Mouse (Mus musculus): ENCODE data around the gene Dohh. TPM values are rescaled to one million over a fixed set of nuclear protein-coding genes. Genes with fewer than 3 reads are reported as not detected.

Gene Dohh
- total RNA-seq, 1 experiment from 2014 or later: 34.7 TPM

DNA sequence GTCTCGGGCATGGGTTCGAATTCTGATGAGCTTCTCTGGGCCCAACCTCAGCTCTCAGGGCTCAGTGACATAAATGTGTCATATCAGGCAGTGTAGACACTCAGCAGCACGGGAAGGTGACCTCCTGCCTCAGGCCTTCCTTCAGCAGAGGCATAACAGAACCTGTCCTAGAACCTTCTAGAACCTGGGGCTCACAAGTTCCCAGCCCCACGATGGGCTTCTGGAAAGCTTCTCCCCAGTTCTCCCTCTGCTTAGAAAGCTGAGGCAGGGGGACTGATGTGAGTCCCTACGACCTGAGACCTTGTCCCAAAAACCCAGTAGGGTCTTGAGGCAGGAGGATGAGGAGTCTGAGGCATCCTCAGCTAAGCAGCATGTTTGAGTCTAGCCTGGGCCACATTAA, 30.9 kb downstream of the Dohh start:
- no peak for ATAC-seq (replicated peaks; ENCODE audit: low read depth, poor library complexity, severe bottlenecking)

DNA sequence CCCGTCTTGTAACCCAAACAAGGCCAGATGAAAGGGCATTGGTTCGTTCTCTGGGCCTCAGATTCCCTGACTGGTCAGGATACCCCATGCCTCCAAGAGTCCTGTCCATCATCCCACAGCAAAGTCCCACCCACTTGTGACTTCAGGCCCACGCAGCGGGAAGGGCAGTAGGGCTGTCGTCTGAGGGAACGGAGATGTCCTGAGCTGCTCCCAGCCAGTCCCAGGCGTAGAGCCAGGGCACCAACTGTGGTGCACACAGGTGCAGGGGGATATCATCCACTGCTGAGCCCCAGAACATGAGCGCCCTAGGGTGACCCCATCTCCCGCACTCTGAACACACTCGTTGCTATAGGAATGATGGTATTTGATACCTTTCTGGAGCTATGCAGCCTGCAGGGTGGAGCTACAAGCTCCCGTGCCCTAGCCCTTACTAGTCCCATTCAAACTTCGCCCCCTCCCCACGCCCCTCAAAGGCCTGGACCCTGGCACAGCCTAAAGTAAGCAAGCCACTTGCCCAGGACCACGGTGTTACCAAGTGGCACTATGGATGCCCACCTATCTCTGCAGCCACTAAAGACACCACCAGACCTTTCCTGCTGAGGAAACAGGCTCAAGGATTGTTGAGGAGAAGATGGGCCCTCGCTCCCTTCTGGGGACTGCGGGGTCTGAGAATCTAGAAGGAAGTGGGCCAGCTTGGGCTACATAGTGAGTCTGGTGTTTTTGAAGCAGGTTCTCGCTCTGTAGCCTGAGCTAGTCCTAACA, 31.5 kb downstream of the Dohh start:
- no peak for ATAC-seq (replicated peaks; ENCODE audit: low read depth, poor library complexity, severe bottlenecking)

DNA sequence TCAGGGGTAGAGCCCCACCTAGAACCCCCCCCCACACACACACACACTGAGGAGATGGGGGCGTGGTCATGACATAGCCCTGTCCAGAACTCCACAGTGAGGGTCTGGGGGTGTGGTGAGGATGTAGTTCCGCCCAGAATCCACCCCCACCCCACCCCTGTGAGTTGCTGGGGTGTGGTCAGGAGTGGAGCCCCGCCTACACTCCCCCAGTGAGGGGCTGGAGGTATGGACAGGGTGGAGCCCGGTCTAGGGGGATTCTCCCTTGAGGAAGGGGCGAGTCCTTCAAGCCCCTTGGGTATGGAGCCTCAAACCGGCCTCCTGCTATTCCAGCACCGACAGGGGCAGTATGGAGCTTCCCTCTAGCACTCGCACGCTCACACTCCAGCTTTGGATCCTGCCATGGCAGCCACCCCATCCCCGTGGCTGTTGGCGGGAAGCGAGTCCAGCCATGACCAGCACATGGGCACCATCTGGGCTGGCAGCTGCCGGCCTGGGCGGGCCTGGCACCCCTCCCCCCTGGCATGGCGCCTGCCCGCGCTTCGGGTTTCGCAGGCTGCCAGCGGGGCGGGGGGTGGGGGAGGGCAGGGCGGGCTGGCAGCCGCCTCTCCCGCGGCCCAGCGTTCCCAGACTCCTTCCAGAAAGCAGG, 32.5 kb downstream of the Dohh start:
- ATAC-seq (replicated peaks; ENCODE audit: low read depth, poor library complexity, severe bottlenecking): peak; percentile 48

DNA sequence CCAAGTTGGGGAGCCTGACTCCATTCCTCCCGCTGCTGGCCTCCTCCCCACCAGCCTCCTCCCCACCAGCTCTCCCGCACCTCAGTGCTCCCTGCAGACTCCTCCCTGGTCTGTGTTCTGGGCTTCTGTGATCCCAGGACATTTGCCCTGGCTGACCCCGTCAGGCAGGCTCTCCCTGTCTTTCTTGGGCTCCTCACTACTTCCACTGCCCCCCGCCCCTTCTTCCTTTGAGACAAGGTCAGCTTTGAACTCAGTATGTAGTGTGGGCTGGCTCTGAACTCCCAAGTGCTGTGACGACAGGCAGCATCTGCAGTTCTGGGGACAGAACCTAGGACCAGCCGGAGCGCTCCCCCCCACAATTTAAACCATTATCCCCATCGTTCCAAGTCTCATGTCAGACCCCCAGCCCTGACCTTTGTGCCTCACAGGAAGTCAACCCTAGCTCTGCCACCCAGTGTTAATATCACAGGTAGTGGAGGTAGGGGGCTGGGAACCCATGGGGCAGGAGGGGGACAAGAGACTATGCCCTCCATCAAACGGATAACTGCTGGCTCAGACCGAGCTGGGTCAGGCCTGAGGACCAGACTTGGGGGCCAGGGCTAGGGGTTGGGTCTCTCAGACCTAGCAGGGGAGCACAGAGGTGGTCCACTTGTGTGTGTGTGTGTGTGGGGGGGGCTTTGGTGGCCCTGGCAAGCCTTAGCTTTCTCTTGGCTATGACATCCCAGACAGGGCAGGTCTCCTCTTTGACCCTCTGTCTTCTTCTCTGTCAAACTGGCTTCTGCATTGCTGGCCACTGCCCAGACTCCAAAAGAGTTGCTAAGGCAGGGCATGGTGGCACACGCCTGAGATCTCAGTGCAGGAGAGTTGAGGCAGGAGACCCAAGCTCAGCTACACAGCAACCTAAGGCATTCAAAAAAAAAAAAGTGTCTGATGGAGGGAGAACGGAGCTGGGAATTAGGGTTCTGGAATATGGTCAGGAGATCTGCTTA, 33.3 kb downstream of the Dohh start:
- ATAC-seq (replicated peaks; ENCODE audit: low read depth, poor library complexity, severe bottlenecking): no peak

DNA sequence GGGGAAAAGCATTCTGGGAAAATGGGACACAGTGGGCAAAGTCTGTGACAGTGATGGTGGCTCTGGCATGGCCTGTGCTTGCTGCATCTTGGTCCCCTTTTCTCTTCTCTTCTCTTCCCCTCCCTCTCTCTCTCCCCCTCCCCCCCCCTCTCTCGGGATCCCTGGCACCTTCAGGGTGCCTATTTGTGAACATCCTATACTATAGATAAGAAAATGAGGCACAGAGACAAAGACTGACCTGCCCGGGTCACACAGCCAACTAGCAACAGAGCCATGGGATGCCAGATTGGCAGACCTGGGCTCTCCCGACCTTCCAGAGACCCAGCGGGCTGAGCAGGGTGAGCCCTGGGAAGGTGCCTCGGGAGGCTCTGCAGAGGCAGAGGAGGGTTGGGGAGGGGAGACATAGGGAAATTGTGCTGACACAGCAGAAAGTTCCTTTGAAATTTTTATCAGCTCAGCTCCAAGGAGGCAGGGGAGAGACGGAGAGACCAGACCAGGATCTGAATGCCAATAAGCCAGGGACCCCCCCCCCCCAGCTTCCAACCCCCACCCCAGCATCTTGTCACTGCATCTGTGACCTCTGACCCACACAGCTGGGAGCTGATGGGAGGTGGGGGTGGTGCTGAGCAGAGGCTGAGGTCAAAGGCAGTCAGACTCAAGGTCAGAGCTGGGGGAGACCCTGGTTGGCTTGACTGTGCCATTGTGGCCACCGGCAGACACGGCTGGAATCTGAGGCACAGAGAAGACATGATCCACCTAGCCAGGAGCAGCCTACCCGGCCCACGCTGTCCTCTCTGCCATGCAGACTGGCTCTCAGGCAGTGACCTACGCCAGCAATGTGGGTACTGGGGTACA, 34.2 kb downstream of the Dohh start:
- no peak for ATAC-seq (replicated peaks; ENCODE audit: low read depth, poor library complexity, severe bottlenecking)

DNA sequence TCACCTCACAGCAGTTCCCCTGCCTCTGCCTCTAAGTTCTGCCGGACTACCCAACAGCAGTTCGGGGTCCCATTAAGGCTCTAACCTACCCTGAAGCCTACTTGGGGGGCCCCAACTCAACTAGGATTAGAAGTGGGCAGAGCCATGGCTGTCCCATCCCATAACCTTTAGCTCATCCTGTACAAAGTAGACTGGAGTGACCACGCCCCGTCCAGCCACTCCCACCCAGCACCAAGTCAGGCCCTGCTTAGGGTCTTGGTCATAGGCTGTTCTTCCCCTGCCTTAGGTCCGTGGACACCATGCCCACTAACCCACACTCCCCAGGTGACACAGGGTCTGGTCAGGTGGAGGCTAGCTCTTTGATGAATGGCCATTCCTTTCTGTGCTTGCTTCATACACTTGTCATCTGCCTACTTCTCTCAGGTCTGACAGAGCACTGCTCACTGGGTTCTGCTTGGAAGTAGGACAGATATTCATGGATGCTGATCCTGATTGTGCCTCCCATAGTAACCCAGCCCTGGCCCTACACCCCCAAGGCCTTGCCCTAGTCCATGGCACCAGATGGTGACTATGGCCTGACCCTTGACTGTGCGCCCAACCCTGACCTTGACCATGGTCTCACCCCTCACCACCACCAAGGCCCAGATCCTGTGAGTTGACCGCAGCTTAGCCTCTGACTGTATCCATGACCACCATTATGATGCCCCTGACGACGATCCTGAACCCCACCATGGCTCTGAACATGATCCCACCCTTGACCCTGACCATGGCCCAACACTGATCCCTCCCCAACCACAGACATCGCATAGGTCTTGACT, 35.1 kb downstream of the Dohh start:
- ATAC-seq (replicated peaks; ENCODE audit: low read depth, poor library complexity, severe bottlenecking): no peak

DNA sequence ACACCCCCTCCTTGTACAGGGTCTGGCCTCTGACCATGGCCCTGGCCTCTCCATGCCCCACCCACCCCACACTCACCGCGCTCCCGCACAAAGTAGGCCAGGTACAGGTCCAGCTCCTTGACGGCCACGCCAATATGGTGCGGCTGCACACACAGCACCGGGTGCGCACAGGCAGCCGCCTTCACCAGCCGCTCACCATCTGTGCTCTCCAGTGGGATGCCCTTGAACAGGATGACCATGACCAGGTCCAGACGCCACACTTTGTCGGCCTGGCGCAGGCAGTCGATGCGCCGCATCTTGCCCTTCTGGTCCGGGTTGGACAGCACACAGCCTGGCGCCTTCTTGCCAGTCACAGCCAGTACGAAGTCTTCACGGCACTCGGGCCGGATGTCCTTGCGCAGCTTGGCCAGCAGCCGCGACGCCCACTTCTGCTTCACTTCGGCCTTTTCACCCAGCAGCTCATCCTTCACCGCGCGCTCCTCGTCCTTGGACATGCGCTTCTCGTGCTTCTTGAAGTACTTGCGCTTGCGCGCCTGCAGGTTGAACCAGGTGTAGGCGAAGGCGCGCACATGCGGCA, 36.1 kb downstream of the Dohh start:
- no peak for ATAC-seq (replicated peaks; ENCODE audit: low read depth, poor library complexity, severe bottlenecking)

DNA sequence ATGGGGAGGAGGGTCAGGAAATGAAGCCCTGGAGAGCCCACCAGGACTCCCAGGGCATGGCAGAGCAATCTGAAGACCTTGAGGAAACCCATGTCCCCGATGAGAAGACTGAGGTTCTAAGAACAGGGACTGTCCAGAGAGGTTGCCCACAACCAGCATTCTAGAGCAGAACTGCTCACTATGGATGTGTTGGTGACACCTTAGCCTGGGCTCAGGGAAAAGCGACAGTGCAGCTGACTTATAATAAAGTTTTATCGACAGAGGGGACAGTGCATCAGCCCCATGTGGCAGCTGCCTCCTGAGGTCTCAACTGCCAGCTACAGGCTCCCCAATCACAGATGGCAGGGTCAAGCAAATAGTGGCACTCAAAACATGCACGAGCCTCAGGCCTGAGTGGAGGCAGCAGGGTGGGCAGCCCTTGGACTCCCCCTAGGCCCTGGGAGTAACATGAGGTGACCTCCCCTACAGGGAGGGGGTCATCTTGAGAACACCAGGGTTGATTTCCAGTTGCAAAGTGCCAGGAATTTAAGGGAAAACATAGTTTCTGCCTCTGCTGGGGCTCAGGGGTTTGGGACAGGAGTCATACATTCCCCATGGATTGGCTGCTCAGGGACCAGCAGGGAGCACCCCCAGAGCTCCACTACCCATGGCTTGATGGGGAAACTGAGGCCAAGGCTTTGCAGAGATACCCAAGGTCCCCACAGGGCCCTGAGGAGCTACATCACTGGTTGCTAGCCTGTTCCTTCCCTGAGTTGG, 37.0 kb downstream of the Dohh start:
- no peak for ATAC-seq (replicated peaks; ENCODE audit: low read depth, poor library complexity, severe bottlenecking)

DNA sequence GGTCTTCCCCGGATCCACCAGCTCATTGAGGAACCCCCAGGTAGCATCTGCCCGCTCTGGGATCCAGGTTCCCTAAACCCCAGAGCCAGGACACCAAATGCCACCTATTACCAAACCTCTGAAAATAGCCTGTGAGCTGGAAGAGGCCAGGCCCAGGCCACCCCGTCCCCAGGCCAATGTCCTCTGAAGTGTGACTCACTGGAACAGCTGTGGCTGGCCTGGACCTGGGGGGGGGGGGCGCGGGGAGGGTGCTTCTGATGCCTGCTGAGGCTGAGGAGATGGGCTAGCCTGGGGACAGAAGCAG, 37.5 kb downstream of the Dohh start:
- no peak for ATAC-seq (replicated peaks; ENCODE audit: low read depth, poor library complexity, severe bottlenecking)

DNA sequence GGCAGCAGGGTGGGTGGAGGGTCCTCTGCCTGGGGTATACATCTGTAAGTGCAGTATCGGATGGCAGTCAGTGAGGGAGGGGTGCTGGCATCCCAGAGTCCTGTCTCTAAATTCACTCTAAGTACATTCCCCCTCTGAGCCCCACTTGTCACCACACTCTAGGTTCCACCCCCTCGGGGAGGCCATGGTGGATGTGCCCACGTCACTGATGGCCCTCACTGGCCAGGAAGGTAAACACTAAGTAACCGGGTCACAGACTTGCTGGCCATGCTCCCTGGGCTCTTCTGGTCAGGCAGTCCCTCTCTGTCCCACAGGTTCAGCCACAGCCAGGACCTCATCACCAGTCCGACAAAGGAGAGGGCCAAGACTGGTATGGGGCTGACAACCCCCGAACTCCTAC, 38.0 kb downstream of the Dohh start:
- no peak for ATAC-seq (replicated peaks; ENCODE audit: low read depth, poor library complexity, severe bottlenecking)

DNA sequence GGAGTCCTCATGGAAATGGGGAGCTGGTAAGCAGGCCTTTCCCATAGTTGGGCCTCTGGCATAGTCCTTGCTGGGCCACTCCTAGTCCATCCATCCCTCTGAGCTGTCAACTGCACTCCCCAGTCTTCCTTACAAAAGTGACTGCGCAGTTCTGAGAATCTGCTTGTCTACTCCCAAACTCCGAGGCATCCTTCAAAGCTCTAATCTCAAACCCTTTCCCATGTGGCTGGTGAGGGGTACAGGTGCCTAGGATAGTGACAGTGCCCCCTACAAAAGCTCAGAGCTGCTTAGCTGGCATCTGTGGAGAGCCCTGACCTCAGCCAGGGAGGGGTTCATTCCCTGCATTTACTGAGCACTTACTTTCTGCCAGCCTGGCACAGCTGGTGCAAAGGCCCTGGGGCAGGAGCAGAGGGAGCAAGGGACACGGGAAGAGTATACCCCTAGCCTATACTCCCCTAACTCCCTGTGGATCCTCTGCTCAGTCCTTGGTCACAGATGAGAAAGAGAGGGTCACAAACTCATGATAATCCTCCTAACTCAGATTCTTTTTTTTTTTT, 38.5 kb downstream of the Dohh start:
- ATAC-seq (replicated peaks; ENCODE audit: low read depth, poor library complexity, severe bottlenecking): no peak

DNA sequence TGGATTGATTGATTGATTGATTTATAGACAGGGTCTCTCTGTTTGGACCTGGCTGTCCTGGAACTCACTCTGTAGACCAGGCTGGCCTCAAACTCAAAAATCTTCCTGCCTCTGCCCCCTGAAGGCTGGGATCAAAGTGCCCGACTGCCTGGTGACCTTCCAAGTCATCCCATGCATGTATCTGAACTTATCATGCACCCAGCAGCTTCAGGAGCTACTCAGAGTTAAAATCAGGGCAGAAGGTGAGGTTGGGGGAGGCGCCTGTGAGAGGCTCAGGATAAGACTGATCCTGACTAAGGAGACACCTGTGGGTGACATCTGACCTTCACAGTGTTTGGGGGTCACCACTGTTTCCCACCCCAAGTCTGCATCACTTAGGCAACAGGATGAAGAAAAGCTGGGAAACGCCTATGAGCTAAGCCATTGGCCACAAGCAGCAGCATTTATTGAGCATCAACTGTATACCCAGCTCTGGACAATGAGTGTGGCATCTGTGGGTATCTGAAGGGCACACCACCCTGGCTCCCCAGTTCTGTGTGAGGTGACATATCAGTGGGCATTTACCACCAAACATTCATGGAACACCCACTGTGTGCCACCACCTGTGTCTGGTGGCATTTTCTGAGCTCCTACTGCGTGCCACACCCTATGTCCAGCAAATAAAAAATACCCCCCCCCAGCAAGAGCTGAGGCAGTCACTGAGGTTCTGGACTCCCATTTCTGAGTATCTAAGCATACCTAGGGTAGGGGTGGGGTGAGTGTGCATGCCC, 39.4 kb downstream of the Dohh start:
- no peak for ATAC-seq (replicated peaks; ENCODE audit: low read depth, poor library complexity, severe bottlenecking)

DNA sequence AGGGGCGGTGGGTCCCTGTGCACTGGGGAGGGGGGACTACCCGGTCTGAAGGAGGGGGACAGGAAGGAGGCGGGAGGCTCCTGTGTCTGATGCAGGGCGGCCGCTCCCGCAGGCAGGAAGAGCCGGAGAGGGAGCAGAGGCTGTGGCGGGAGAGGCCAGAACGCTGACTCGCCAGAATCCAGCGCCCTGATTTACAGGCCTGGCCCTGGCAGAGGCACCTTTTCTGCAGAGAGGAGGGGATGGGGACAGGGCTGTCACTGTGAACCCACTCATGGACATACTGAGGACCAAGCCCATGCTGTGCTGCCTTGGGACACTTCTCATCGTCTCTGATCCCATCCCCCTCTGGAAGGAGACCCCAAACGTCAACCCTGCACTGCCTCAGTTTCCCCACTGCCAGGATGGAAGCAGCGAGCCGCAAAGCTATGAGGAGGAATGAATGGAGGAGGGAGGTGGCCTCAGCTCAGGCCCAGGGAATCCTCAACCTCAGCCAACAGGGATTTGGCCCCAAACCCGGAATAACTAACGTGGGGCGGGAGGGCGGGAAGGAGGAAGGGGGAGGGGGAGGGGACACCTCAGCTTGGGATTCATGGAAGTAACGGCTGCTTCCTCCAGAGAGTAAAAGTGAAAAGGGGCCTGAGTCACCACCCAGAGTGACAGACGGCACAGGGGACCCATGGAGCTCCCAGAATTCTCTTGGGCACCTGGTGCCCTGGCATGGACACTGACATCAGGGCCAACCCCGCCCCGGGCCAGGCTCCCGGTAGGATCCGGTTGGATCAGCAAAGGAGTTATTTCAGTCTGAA, 40.2 kb downstream of the Dohh start:
- 0 out of 2 replicates have a peak, but pooled peaks have one; percentile 9 for ATAC-seq (replicated peaks; ENCODE audit: low read depth, poor library complexity, severe bottlenecking)

DNA sequence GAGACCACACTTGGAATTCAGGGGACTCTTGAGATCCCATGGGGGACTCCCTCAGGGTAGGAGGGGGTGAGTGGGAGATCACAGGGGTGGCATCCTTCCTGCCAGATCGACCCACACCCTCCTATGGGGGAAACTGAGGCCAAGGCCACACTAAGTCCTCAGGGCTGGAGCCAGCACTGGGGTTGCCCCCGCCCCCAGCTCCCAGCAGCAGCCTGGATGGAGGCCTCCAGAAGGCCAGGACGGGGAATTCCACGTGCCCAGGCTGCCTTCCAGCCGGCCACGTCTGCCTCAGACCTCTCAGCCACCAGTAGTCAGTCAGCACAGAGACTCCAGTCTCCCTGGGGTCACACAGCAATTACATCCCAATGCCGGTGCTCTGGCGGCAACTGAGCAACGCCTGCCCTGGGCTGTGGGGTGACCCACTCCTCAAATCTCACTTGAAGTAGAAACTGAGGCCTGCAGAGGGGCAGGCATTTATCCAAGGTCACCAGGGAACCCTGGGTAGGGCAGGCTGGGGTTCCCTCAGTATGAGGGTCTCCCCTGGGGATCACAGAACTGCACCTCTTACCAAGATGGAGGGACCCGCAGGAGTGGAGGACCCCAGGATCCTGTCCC, 41.1 kb downstream of the Dohh start:
- no peak for ATAC-seq (replicated peaks; ENCODE audit: low read depth, poor library complexity, severe bottlenecking)

DNA sequence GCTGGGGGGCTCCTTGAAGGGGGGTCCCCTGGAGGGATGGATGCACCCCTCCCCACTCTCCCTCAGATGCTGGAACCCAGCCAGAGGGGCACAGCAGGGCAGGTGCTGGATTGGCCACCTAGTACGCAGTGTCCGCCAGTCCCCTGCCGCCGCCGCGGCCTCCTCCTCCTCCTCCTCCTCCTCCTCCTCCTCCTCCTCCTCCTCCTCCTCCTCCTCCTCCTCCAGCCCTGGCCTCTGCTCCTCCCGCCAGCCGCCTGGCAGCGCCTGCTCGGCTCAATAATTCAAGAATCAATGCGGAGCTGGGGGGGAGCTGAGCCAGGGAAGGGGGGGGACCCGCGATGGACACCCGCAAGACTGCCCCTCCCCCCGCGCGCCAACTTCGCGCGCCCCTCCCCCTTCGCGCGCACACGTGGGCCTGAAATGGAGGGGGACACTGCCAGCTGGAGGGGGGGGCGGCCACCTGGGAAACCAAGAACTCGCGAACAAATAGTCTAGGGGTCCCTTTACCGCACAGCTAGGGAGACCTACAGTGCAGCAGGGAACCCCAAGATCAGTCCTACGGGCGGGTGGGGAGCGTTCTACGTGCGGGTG, 41.9 kb downstream of the Dohh start:
- no peak for ATAC-seq (replicated peaks; ENCODE audit: low read depth, poor library complexity, severe bottlenecking)
